Mouse (Mus musculus) neutrophil, adult 83 days (primary cell): ENCODE data around the gene Prss41. TPM values are rescaled to one million over a fixed set of nuclear protein-coding genes. Genes with fewer than 3 reads are reported as not detected.

Source experiments
- total RNA-seq, 2 experiments: library from RNA; stranded (reverse); gene quantifications; one replicate each; pipeline ENCODE4 v1.2.4; 2023

The Prss41 gene
- total RNA-seq = not detected

GRCm38 (mm10) chr17:23843812-23844273 lies at the start of gene Prss41, which contains the start of gene Prss32:
Gene Prss41, minus strand, starts transcription at chr17:23844172.
Gene Prss32, plus strand, starts transcription at chr17:23843855.

GRCm38 (mm10) chr17:23880576-23880975 lies 36.6 kb upstream of the Prss41 start, which contains the start of the genes Dcpp1 and Dcpp2:
Gene Dcpp1, plus strand, starts transcription at chr17:23880876.
Gene Dcpp2, plus strand, starts transcription at chr17:23880880.

GRCm38 (mm10) chr17:23867756-23868155 lies 23.8 kb upstream of the Prss41 start, which contains the start of gene Prss21:
Gene Prss21, plus strand, starts transcription at chr17:23868056.

GRCm38 (mm10) chr17:23836006-23836575 lies 7.9 kb downstream of the Prss41 start, which contains the start of gene Prss33:
Gene Prss33, minus strand, starts transcription at chr17:23836056.

DNA sequence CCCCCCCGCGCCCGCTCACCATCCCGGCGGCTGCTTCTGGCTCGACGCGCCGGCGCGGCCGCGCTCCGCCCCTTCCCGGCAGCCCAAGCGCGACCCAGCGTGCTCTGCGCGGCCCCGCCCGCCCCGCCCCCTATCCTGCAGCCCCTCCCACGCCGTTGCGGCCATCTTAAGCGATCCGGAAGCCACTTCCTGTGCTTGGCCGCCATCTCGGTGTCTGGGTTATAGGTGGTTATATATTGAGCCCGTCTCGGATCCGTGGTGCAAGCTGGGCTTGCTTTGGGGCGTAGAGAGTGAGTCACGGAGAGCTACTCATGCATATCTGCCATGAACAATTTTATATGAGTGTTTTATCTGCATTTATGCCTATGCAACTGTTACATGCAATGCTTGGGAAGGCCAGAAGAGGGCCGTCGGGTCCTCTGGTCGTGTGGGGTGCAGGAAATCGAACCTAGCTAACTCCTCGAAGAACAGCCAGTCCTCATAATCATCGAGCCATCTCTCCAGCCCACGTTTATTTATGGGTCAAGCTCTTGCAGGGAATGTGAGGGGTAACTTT lies 14.8 kb downstream of the Prss41 start, which contains the start of gene Elob:
Gene Elob (minus strand): TSS at position 73 of the 556 bp plus-strand sequence.

DNA sequence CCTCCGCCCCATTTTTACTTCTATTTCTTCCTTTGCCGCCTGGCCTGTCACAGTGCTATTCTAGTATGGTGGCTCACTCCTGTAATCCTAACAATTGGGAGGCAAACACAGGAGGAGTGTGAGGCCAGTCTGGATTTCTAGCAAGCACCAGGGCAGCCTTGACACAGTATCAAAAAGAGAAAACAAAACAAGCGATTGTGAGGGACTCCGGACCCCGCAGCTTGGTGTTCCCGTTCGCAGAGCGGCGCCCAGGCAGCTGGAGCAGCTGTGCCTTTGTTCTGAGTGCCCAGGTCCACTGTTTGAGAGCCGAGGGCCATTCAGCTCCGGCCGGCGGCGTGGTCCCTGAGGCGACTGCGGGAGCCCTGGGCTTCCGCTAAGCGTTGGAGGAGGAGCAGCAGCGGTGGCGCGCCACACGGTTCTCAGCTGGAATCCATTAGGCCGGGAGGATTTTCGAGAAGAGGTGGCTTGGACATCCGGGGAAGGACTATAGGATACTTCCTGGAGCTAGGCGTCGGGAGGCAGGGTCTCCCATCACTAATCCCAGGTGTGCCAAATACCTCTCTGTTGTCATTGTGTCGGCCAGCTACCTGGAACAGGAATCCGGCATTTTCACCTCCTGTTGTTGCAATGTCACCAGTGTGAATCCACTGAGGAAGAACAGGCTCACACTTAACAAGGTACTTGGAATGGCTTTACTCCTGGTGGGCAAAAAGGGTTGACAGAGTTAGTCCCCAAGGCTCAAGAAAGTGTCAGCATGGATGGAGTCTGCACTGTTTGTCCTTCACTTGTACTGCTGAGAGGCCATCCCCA lies 53.5 kb downstream of the Prss41 start, which contains the start of gene Srrm2:
Gene Srrm2 (plus strand): TSS at position 264 of the 810 bp plus-strand sequence.

Other genes with a start within 250 kb of the Prss41 start
- gene Zfp13, start 244.7 kb downstream of the Prss41 start, total RNA-seq = under 1 TPM in 1 of 2 experiments, not detected in 1; 0.24 TPM
- not detected for gene Zscan10, start 243.3 kb downstream of the Prss41 start, total RNA-seq
- gene Mmp25, start 198.9 kb downstream of the Prss41 start, total RNA-seq = 100 to 1,000 TPM; 157 to 170 TPM
- 1 to 10 TPM; 1.6 to 2.4 TPM for gene Bicdl2, start 183.7 kb downstream of the Prss41 start, total RNA-seq
- gene Hcfc1r1, start 170.6 kb downstream of the Prss41 start, total RNA-seq = 10 to 100 TPM; 50.6 to 50.7 TPM
- gene Thoc6, start 170.3 kb downstream of the Prss41 start, total RNA-seq = 10 to 100 TPM; 19.0 to 19.2 TPM
- 1 to 10 TPM; 4.8 to 5.1 TPM for gene Tnfrsf12a, start 166.7 kb downstream of the Prss41 start, total RNA-seq
- not detected for gene Cldn6, start 164.9 kb downstream of the Prss41 start, total RNA-seq
- gene Cldn9, start 160.1 kb downstream of the Prss41 start, total RNA-seq = not detected
- gene 1520401A03Rik, start 121.4 kb downstream of the Prss41 start, total RNA-seq = not detected
- 10 to 100 TPM; 40.9 to 41.4 TPM for gene Pkmyt1, start 117.8 kb downstream of the Prss41 start, total RNA-seq
- 1 to 10 TPM; 3.2 to 5.1 TPM for gene Paqr4, start 103.3 kb downstream of the Prss41 start, total RNA-seq
- not detected for gene Kremen2, start 98.3 kb downstream of the Prss41 start, total RNA-seq
- 1 to 10 TPM; 8.7 to 9.6 TPM for gene Flywch1, start 72.6 kb downstream of the Prss41 start, total RNA-seq
- gene Flywch2, start 58.1 kb downstream of the Prss41 start, total RNA-seq = under 1 TPM in 1 of 2 experiments, not detected in 1; 0.53 TPM
- gene Srrm2, start 53.6 kb downstream of the Prss41 start, total RNA-seq = 100 to 1,000 TPM; 456 to 525 TPM
- gene Elob, start 15.0 kb downstream of the Prss41 start, total RNA-seq = 100 to 1,000 TPM; 176 to 182 TPM
- not detected for gene Prss33, start 8.1 kb downstream of the Prss41 start, total RNA-seq
- not detected for gene Prss32, start 317 bp downstream of the Prss41 start, total RNA-seq
- not detected for gene Prss21, start 23.9 kb upstream of the Prss41 start, total RNA-seq
- not detected for gene Dcpp1, start 36.7 kb upstream of the Prss41 start, total RNA-seq
- gene Dcpp2, start 36.7 kb upstream of the Prss41 start, total RNA-seq = not detected
- gene Dcpp3, start 73.3 kb upstream of the Prss41 start, total RNA-seq = not detected
- not detected for gene Sbp, start 97.5 kb upstream of the Prss41 start, total RNA-seq
- not detected for gene Sbpl, start 111.1 kb upstream of the Prss41 start, total RNA-seq
- gene Prss30, start 136.4 kb upstream of the Prss41 start, total RNA-seq = not detected
- not detected for gene Prss22, start 153.9 kb upstream of the Prss41 start, total RNA-seq
- gene Prss27, start 194.0 kb upstream of the Prss41 start, total RNA-seq = not detected
- gene Kctd5, start 229.3 kb upstream of the Prss41 start, total RNA-seq = 10 to 100 TPM; 13.1 to 16.4 TPM